Mouse (Mus musculus) layer of hippocampus, postnatal 36 days (tissue): ENCODE data around the gene Acad11. TPM values are rescaled to one million over a fixed set of nuclear protein-coding genes. Genes with fewer than 3 reads are reported as not detected.

Experiments
- DNase-seq, 2 experiments: peaks; one replicate each; pipeline ENCODE4 v3.0.0; 2022
- total RNA-seq, 2 experiments: library from RNA; stranded (reverse); gene quantifications; 2 replicates each; pipeline ENCODE4 v1.2.3; 2021

Gene Acad11
- total RNA-seq, 2 experiments from 2014 or later, result 21.1 to 24.8 TPM

DNA sequence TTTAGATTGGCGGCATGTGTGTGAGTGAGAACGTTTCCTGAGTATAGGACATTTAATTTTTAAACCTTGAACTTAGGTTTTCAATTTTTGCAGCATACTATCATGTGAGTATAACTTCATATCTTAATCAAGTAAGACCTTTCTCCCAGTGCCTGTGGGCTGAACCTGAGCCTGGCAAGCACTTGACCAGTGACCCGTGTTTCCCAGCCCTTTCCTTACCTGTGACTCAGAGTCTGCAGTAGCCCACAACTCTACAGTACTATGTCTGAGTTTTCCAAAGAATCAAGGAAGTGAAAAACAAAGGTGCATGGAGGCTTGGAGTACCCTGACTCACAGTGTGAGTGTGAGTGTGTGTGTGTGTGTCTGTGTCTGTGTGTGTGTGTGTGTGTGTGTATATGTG is 16.9 kb downstream of the Acad11 start:
- no peak for DNase-seq

- DNase-seq, result no peak
Observed at GRCm38 (mm10) chr9:104085730-104086429, 22.7 kb downstream of the Acad11 start.

GRCm38 (mm10) chr9:104088555-104088954 is 25.4 kb downstream of the Acad11 start:
- no peak for DNase-seq

DNA sequence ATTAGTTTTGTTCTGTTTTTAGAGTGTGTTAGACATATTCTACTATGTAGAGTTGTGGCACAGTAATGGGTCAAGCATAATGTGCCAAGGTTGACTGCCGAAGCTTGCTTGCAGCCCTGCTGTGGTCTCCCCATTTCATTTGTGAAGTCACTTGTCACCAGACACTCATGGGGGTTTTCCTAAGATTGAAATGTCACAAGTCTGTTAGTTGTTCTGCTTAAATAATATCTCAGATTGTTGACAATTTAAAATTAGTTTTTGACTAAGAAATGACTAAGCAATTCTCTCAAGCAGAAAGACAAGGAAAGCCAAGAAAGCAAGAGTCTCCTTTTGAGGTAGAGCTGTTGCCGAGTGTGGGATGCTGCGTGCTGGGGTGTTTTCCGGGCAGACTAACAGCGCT is 29.8 kb downstream of the Acad11 start:
- no peak for DNase-seq

DNA sequence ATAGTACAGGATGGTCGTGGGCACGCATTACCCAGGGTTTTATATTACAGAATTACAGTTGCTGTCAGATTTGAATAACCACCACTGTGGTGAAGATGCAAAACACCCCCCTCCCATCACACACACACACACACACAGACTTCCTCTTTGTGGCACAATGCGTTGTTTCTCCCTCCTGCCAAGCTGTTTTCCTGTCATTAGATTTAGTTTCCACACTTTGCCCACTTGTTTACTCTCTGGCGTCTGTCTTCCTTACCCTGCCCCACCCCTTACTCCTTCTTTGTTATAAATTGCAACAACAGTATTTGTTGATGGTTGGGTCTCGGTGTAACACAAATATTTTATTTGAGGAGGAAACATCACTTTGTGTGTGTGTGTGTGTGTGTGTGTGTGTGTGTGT is 35.1 kb downstream of the Acad11 start:
- DNase-seq, result no peak

DNA sequence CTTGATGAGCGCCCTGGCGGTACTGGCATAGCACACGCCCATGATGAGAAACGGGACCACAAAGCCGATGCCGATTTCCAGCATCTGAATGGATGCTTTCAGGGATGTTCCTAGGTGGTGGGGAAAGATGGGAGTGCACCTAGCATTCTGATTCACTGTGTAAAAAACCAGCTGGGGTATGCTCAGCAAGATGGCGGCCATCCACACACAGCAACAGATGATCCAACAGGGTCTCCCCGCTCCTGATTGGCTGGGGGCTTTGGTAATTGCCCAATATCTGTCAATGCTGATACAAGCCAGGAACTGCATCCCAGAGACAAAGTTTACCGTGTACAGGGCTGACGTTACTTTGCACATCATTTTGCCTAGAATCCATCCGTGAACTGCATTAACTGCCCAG is 35.9 kb downstream of the Acad11 start:
- no peak for DNase-seq

GRCm38 (mm10) chr9:104100822-104101221 is 37.6 kb downstream of the Acad11 start:
- DNase-seq, result no peak

- DNase-seq, result no peak
Observed at GRCm38 (mm10) chr9:104101458-104101857, 38.3 kb downstream of the Acad11 start.

- no peak for DNase-seq
Observed at GRCm38 (mm10) chr9:104102301-104102700, 39.1 kb downstream of the Acad11 start.

GRCm38 (mm10) chr9:104102901-104103300 is 39.7 kb downstream of the Acad11 start:
- no peak for DNase-seq

- DNase-seq, result no peak
Observed at GRCm38 (mm10) chr9:104104986-104105385, 41.8 kb downstream of the Acad11 start.

DNA sequence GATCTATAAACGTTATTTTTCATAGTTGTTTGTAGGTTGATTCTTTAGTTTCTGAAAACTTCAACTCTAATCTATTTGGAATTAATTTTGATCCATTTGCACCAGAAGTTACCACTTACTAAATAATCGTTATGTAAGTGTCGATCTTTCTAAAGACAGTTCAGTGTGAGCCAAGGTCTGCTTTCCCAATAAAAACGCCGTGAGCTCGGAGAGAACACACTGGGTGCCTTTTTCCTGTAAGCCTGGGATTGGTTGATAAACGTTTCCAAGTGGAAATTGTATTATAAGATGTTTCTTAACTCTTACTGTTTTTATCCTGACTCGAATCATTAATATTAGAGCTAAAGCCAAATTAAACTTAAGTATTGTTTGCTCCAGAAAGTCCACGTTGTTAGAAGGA is 43.8 kb downstream of the Acad11 start:
- DNase-seq, result no peak

DNA sequence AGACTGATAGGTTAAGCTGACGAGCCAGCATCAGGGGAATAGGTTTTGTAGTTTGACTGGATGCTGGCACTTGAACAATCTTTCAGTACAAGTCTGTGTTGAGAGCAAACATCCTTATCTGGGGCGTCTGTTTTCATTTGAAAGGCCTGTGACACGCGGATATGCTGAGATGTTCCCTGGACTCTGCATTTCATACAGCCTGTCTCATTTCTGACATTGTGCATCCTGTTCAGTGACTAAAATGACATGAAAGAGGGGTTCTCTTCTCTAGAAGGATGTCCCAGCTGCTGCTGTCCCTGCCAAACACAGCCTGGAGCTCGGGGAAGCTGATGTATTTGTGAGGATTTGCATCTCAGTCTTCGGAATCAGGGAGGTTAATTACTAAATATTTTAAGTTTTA is 44.3 kb downstream of the Acad11 start:
- DNase-seq, result no peak

DNA sequence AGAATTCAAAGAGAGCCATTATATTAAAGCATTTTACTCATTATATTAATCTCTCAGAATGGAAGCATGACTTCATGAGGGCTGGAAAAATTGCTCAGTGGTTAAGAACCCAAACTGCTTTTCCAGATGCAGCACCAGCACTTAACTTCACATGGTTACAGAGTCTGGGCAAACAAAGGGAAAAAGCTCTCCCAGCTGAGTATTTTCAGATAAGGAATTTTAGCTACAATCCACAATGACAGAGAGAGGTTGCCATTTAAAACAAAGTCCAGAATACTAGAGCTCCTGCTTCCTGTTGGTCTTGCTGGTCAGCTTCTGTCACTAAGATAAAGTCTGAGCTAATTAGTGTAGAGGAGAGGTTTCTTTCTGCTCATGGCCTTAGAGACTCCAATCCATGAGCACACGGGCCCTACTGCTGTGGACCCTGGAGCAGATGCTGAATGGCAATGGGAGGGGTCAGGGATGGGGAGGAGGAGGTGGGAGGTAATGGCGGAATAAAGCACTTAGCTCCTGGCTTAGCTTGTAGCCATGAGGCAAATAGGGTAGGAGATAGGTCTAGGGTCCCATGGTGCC is 45.5 kb downstream of the Acad11 start:
- no peak for DNase-seq

DNA sequence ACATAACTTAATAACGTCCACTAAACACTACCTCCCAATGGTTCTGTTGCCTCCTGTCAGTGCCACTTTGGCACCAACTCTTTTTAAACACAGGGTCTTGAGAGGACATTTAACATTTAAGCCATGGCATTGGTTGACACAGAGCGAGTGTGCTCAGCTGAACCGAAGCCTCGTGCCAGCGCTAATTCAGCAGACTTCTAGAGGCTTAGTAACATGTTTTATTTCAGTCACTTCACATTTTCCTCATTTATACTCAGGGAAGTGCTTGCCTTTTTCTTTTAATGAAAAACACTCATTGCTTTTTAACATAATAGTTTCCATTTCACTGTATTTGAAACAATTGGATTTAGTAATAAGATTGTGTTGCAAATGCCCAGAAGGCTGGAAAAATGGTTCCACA is 46.0 kb downstream of the Acad11 start:
- DNase-seq, result no peak

- DNase-seq, result no peak
Observed at GRCm38 (mm10) chr9:104123101-104123500, 59.9 kb downstream of the Acad11 start.

DNA sequence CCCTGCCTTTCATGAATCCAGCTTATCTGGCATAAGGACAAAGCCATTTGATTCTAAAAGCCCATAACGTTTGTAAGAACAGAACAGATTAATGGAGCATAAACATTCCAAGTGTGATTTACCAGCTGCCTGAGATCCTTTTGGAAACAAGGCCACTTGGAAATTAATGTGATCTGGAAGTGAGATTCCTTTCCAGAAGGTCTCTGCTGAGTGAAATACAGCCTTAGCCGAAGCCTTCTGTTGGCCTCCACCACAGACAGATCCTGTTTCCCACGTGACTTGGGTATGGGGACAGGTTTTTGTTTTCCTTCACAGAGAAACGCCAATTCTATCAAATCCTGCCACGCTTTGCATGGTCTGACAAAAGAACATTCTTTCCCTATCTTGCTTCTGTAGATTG is 60.4 kb downstream of the Acad11 start:
- no peak for DNase-seq

DNA sequence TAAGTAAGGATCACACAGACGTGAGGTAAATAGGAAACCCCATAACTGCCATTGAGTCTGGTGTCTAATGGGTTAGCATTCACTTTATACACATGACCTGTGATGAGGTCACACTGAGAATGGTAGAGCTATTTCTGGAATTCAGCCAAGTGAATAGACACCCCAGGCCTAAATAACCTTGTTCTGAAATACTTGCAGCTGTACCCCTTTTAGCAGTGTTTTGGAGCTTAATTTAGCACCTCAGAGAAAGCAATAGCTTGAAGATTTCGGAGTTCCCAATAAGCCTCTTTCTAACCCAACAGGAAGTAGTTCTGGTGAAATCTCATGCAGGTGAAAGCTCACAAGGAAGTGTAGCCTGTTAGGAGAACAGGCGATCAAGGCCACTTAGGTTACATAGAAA is 63.7 kb downstream of the Acad11 start, which contains the start of gene Ackr4:
TSS of gene Ackr4 (minus strand) at position 101 of the 400 bp plus-strand sequence.
- no peak for DNase-seq

DNA sequence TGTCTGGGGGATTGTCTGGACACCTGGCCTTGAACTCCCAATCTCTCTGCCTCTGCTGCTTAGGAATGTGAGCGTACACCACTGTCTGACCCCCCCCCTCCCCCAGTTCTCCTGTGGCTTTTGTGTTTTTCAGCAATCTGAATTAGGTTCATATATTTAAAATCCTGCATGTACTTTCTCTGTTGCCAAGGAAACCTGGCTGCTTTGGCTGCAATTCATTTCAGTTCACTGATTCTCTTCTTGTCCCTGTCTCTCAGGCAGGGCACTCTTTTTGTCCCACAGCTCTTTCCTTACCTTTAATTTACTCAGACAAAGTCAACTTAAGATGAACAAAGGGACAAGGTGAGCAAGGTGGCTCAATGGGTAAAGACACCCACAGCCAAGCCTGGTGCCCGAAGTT is 64.9 kb downstream of the Acad11 start:
- DNase-seq, result peak in 1 of 2 experiments; percentile 17

- DNase-seq, result no peak
Observed at GRCm38 (mm10) chr9:104130141-104130755, 67.1 kb downstream of the Acad11 start.

DNA sequence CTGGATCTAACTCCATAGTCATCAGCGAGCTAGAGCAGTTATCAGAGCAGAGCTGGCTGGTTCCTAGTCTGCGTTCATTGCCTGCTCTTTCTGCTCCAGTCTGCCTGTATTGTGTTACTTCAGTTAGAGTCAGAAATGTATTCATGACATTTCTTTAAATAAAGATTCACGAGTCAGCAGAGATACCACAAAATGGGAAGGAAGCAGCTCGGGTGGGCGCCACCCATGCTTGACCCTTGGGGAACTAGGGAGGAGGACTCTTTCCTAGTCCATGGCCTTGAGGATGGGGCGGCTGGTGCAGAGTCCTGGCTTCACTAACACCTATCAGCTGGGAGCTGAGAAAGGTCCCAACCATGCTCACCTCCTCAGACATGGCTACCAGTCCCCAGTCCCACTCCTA is 77.2 kb downstream of the Acad11 start:
- DNase-seq, result no peak

DNA sequence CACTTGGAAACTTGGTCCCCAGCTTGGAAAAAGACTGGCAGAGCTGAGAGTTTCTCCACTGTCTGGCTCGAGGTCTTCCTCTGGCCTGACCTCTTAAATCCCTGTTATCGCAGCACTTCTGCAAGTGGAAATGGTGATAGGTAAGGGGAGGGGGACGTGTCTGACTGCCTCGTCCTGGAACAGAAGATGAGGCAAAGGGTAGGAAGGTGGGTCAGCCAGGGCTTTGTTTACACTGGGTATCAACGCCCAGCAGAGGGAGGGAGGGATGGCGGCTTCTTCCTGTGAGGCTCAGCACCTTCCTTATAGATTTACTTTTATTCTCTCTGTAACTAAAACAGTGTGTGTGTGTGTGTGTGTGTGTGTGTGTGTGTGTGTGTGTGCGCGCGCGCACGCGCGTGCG is 79.6 kb downstream of the Acad11 start:
- no peak for DNase-seq

GRCm38 (mm10) chr9:104144314-104144996 is 81.3 kb downstream of the Acad11 start:
- no peak for DNase-seq
